Mouse (Mus musculus) liver, embryonic 16.5 days (tissue): Measurements from ENCODE around the gene Nipa2. TPM values are rescaled to one million over a fixed set of nuclear protein-coding genes. Genes with fewer than 3 reads are reported as not detected.
A peak's percentile ranks its signal among the peaks of the same experiment; 100 is the strongest.
"Not testable (repeated sequence)": the region's sequence is repeated elsewhere in the genome, so short reads cannot be mapped to it uniquely, and the experiment has no call there.

Source experiments
- ATAC-seq: fragments of 200-750 bp; cut with Nextera tagmentation; 2 replicates; pipeline ENCODE4 v1.8.0; 2017; ENCODE audit warnings: low read depth, mild to moderate bottlenecking, moderate number of reproducible peaks, moderate library complexity
- H3K27ac ChIP-seq: fragments of 300-500 bp; sonication (generic); 2 replicates; pipeline ENCODE4 v1.5.1; 2014; ENCODE audit warnings: mild to moderate bottlenecking, low read length
- H3K27me3 ChIP-seq: fragments of 300-500 bp; sonication (generic); 2 replicates; pipeline ENCODE4 v1.6.1; 2014; ENCODE audit warnings: low read depth, low read length, mixed read lengths; ENCODE audit not compliant: control insufficient read depth, insufficient read depth
- H3K36me3 ChIP-seq: fragments of 300-500 bp; sonication (generic); 2 replicates; pipeline ENCODE4 v1.6.1; 2014; ENCODE audit warnings: mild to moderate bottlenecking; ENCODE audit not compliant: control insufficient read depth, insufficient read depth
- H3K4me1 ChIP-seq: fragments of 300-500 bp; sonication (generic); 2 replicates; pipeline ENCODE4 v1.6.1; 2014; ENCODE audit warnings: low read depth, low read length, mixed read lengths; ENCODE audit not compliant: control insufficient read depth
- H3K4me2 ChIP-seq: fragments of 300-500 bp; sonication (generic); 2 replicates; pipeline ENCODE4 v1.6.1; 2014; ENCODE audit warnings: low read depth, low read length, mixed read lengths
- H3K4me3 ChIP-seq: fragments of 300-500 bp; sonication (generic); 2 replicates; pipeline ENCODE4 v1.5.1; 2014; ENCODE audit warnings: low read depth, mild to moderate bottlenecking, low read length
- H3K9ac ChIP-seq: fragments of 300-500 bp; sonication (generic); 2 replicates; pipeline ENCODE4 v1.6.1; 2014; ENCODE audit warnings: low read depth, low read length
- H3K9me3 ChIP-seq: fragments of 300-500 bp; sonication (generic); replicated peaks from 2 replicates; pipeline ENCODE4 v1.6.1; 2016; ENCODE audit warnings: low read length; ENCODE audit not compliant: control insufficient read depth
- WGBS: fragments of 180-500 bp; shearing (Covaris S2); extraction: QIAGEN DNeasy Blood & Tissue Kit; methylation state at CpG from one replicate; pipeline ENCODE4 v1.1.7; 2014; ENCODE audit not compliant: insufficient replicate concordance; 5-methylcytosine and 5-hydroxymethylcytosine counted together
- polyA plus RNA-seq: library from polyadenylated mRNA; unstranded; fragments of >200 nt; fragmentation: Nextera tagmentation; extraction: Ambion mirVana; gene quantifications from 2 replicates; pipeline ENCODE4 v1.2.1, GENCODE M21; 2015

The Nipa2 gene
- polyA plus RNA-seq, 1 experiment from 2014 or later, result 20.5 TPM

DNA sequence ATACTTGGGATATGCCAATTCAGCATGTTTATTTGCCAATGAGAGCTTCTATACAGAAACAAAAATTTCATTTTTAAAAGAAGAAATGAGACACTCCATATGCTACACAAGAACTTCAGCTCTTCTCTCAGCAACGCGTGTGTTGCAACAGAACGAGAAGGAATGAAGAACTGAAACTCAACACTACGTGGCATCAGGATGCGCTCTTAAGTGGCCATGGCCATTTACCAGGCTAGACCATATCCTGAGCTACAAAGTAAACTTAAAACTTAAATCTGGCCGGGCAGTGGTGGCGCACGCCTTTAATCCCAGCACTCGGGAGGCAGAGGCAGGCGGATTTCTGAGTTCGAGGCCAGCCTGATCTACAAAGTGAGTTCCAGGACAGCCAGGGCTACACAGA is 43.9 kb downstream of the Nipa2 start:
- H3K4me3 ChIP-seq, H3K27me3 ChIP-seq, H3K27ac ChIP-seq, H3K4me2 ChIP-seq, ATAC-seq, H3K4me1 ChIP-seq, H3K9ac ChIP-seq, H3K9me3 ChIP-seq, H3K36me3 ChIP-seq: not testable (repeated sequence)
- 75% methylated on average over 11 of the region's 11 CpGs for WGBS

DNA sequence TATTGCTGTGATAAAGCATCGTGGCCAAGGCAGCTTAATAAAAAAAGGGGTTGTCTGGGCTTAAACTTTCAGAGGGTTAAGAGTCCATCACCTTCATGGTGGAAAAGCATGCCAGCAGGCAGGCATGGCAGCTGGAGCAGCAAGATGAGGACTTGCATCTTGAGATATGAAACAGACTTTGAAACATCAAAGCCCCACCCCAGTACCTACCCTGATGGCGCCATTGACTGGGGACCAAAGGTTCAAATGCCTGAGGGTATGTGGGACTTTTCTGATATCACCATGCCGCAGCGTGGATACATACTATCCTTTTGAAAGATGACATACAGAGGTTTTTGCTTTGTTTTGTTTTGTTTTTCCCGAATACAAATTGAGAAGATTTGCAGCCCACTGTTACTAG is 50.2 kb downstream of the Nipa2 start:
- Histone ChIP-seq H3K9ac (no peak overlapping the region), H3K9me3 (no peaks in the 10 kb centered on the region), H3K4me1 (no peaks in the 10 kb centered on the region), H3K27ac (no peak overlapping the region), H3K27me3 (no peaks in the 10 kb centered on the region), H3K4me3 (no peak overlapping the region), H3K36me3 (peaks cover 4% of the 10 kb centered on the region), H3K4me2 (no peak overlapping the region)
- no peak for ATAC-seq
- WGBS, result 73% methylated on average over 5 of the region's 5 CpGs

DNA sequence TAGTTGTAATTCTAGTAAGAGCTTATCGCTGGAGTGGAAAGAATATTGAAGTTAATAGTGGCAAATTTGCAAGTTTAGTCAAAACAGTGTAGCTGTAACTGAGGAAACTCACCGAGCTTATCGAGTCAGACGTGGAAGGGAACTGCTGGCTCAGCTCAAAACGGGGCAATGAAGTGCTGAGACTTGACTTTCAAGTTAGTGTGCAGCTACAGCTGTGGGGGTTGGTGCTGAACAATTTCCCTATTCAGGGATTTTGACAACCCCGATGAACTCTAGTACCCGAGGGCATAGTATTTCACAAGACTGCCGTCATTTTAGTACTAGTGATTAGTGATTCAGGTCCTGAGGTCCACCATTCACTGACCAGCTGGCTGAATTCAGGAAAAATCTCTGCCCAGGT is 50.9 kb downstream of the Nipa2 start:
- Histone ChIP-seq H3K4me2 (no peak overlapping the region), H3K36me3 (peaks cover 4% of the 10 kb centered on the region), H3K4me1 (no peaks in the 10 kb centered on the region), H3K27me3 (no peaks in the 10 kb centered on the region), H3K9ac (no peak overlapping the region), H3K4me3 (no peak overlapping the region), H3K27ac (no peak overlapping the region), H3K9me3 (no peaks in the 10 kb centered on the region)
- peak; percentile 54 for ATAC-seq
- 69% methylated on average over 8 of the region's 8 CpGs for WGBS

DNA sequence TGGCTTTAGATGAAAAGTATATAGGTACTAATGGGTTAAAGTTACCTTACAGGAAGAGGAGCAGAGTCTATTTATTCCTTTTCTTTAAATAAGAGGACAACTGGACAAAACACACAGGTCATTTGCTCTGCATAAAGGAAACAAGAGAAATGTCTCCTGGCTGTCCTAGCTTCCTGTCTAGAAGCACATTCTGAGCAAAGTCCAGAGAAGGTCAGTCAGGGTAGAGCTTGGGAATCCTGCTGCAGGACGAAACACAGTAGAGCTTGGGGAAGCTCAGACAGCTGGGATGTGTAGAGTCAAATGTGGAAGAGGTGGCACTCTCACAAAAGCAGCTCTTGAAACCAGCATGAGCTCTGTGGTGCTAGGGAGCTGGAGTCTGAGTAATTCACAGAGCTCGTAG is 51.9 kb downstream of the Nipa2 start:
- H3K9ac ChIP-seq, result no peak overlapping the region
- H3K4me1 ChIP-seq, result no peaks in the 10 kb centered on the region
- H3K27ac ChIP-seq, result no peak overlapping the region
- H3K4me3 ChIP-seq, result no peak overlapping the region
- H3K27me3 ChIP-seq, result no peaks in the 10 kb centered on the region
- H3K4me2 ChIP-seq, result no peak overlapping the region
- WGBS, result 52% methylated on average over 2 of the region's 2 CpGs
- ATAC-seq, result no peak
- H3K9me3 ChIP-seq, result no peaks in the 10 kb centered on the region
- H3K36me3 ChIP-seq, result peaks cover 6% of the 10 kb centered on the region

DNA sequence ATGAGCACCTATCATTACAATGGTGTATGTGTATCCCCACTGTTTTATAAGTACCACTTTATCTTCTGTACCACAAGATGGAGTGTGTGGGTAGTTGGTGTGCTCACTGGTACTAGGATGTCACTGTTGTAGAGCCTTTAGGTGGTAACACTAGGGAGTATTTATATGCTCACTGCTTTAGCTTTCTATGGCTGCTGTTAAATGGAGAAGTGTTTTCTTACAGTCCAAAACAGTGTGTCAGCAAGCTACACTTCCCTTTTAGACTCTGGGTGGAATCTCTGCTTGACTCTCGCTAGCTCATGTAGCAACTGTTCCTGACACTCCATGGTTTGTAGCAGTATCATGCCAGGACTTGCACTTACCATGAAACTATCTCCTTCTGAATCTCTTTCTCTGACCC is 52.8 kb downstream of the Nipa2 start:
- no peaks in the 10 kb centered on the region for H3K27me3 ChIP-seq
- H3K27ac ChIP-seq, result no peak overlapping the region
- no peaks in the 10 kb centered on the region for H3K9me3 ChIP-seq
- no peaks in the 10 kb centered on the region for H3K4me1 ChIP-seq
- no peak for ATAC-seq
- H3K9ac ChIP-seq, result no peak overlapping the region
- H3K4me2 ChIP-seq, result no peak overlapping the region
- H3K4me3 ChIP-seq, result no peak overlapping the region
- 67% methylated on average over 1 of the region's 1 CpGs for WGBS
- peaks cover 6% of the 10 kb centered on the region for H3K36me3 ChIP-seq

DNA sequence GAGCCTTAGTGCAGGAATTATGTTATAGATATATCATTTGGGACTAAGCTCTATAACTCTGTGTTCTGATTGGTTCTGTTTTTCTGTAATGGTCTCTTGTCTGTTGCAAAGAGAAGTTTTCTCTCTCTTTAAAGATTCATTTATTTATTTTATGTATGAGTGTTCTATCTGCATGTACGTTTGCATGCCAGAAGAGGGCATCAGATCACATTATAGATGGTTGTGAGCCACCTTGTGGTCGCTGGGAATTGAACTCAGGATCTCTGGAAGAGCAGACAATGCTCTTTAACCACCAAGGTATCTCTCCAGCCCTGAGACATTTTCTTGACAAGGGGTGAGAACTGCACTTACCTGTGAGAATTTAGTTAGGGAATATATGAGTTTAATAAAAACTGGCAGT is 56.8 kb downstream of the Nipa2 start:
- no peak overlapping the region for H3K9ac ChIP-seq
- no peaks in the 10 kb centered on the region for H3K27me3 ChIP-seq
- ATAC-seq, result no peak
- H3K4me1 ChIP-seq, result no peaks in the 10 kb centered on the region
- 63% methylated on average over 2 of the region's 2 CpGs for WGBS
- H3K27ac ChIP-seq, result no peak overlapping the region
- H3K4me2 ChIP-seq, result no peak overlapping the region
- peaks cover 6% of the 10 kb centered on the region for H3K36me3 ChIP-seq
- H3K4me3 ChIP-seq, result no peak overlapping the region
- H3K9me3 ChIP-seq, result no peaks in the 10 kb centered on the region

DNA sequence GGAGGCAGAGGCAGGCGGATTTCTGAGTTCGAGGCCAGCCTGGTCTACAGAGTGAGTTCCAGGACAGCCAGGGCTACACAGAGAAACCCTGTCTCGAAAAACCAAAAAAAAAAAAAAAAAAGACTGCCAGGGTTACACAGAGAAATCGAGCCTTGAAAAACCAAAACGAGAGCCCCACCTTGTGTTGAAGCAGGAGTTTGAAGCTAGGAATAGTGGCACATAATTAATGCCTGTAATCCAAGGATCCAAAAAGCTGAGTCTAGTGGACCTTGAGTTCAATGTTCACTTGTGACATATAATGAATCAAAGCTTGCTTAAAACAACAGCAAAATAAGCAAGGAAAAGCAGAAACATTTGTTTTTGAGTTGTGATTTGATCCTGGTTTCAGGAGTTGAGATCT is 58.5 kb downstream of the Nipa2 start:
- no peaks in the 10 kb centered on the region for H3K27me3 ChIP-seq
- no peak overlapping the region for H3K4me3 ChIP-seq
- H3K36me3 ChIP-seq, result peaks cover 11% of the 10 kb centered on the region
- H3K9ac ChIP-seq, result no peak overlapping the region
- WGBS, result 56% methylated on average over 5 of the region's 5 CpGs
- H3K9me3 ChIP-seq, result no peaks in the 10 kb centered on the region
- H3K4me2 ChIP-seq, result no peak overlapping the region
- H3K27ac ChIP-seq, result no peak overlapping the region
- no peak for ATAC-seq
- no peaks in the 10 kb centered on the region for H3K4me1 ChIP-seq

DNA sequence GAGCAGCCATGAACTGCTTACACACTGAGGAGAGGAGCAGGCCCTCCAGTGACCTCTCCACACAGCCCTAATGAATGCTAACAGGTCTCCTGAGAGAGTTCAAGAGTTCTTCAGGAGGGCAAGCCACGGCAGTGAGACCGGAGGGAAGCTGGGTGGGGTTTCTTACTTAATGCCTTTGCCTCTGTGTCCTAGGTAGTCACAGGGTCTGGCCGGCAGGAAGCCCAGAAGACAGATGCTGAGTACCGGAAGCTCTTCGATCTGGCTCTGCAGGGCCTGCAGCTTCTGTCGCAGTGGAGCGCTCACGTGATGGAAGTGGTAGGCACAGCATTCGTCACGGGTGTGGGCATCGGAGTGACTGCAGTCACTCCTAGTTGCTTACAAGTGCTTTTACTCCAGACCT is 70.5 kb downstream of the Nipa2 start:
- H3K36me3 ChIP-seq, result peaks cover 2% of the 10 kb centered on the region; the same call in 1 of the 2 replicates
- no peaks in the 10 kb centered on the region for H3K27me3 ChIP-seq
- 79% methylated on average over 11 of the region's 11 CpGs for WGBS
- H3K4me2 ChIP-seq, result no peak overlapping the region
- H3K9ac ChIP-seq, result no peak overlapping the region
- H3K9me3 ChIP-seq, result no peaks in the 10 kb centered on the region
- ATAC-seq, result no peak
- no peak overlapping the region for H3K27ac ChIP-seq
- no peak overlapping the region for H3K4me3 ChIP-seq
- H3K4me1 ChIP-seq, result no peaks in the 10 kb centered on the region

DNA sequence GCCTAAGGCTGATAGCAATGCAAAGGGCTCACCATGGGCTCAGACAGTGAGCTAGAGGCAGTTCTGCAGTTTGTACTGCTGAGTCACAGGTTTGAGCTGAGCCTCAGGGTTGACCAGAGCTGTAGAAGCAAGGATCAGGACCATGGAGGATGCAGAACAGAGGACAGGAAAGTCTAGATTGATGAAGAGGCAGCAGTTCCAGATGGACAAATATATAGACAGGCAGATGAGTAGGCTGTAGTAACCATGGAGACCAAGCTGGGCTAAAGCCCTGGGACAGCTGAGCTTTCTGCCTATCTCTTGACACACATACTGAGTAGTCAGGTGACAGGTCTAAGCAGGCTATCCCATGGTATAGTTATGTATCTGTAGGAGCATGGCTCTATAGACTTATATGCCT is 71.5 kb downstream of the Nipa2 start:
- Histone ChIP-seq H3K27me3 (no peaks in the 10 kb centered on the region), H3K27ac (no peak overlapping the region), H3K4me1 (no peaks in the 10 kb centered on the region), H3K36me3 (no peaks in the 10 kb centered on the region; the same call in 1 of the 2 replicates), H3K9ac (no peak overlapping the region), H3K4me3 (no peak overlapping the region), H3K4me2 (no peak overlapping the region), H3K9me3 (no peaks in the 10 kb centered on the region)
- no peak for ATAC-seq

DNA sequence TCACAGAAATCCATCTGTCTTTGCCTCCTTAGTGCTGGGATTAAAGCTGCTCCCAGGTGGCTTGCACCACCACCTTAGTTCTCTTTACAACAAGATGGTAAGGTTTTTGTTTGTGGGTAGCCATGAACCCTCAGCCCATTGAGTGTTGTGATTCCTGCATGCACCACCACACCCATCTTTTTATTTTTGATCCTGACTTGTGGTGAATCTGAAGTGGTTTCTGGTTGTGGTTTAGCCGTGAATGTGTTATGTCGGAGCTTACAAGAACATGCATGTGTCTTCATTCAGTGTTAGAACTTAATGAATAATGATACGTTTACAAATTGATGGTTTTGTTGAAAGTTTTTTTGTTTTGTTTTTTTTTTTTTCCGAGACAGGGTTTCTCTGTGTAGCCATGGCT is 72.3 kb downstream of the Nipa2 start:
- H3K36me3 ChIP-seq, result no peaks in the 10 kb centered on the region; the same call in 1 of the 2 replicates
- no peak overlapping the region for H3K27ac ChIP-seq
- no peak for ATAC-seq
- no peaks in the 10 kb centered on the region for H3K27me3 ChIP-seq
- no peak overlapping the region for H3K4me3 ChIP-seq
- 58% methylated on average over 4 of the region's 4 CpGs for WGBS
- H3K9ac ChIP-seq, result no peak overlapping the region
- H3K4me1 ChIP-seq, result no peaks in the 10 kb centered on the region
- no peak overlapping the region for H3K4me2 ChIP-seq
- H3K9me3 ChIP-seq, result no peaks in the 10 kb centered on the region
